Comparison of ENCODE assay signal across 8 mouse cellular contexts in genomic region chr1:134061915-134062314, GRCm38 (mm10). TPM values are rescaled to one million over a fixed set of nuclear protein-coding genes. Genes with fewer than 3 reads are reported as not detected.
DNase-seq lines count a peak whose midpoint lies in the region; ATAC-seq and TF ChIP-seq lines count a peak whose summit lies in the region.

No protein-coding gene starts in this region.

- H3K27ac ChIP-seq in lung, embryonic 15.5 days, result peak overlapping the region; percentile 99
- H3K27ac ChIP-seq in forebrain, embryonic 14.5 days (ENCODE audit: low read depth, low read length), result peak overlapping the region; percentile 97
- peak overlapping the region; percentile 99 for H3K27ac ChIP-seq in limb, embryonic 12.5 days
- H3K27ac ChIP-seq in small intestine, adult 2 months (ENCODE audit: insufficient read depth, low read depth, low read length), result peak overlapping the region; percentile 96

- no peak for ATAC-seq in lung, embryonic 15.5 days (ENCODE audit: borderline replicate concordance, extremely low read depth, low FRiP score, low TSS enrichment)
- ATAC-seq in forebrain, embryonic 14.5 days, result no peak
- ATAC-seq in limb, embryonic 12.5 days (ENCODE audit: insufficient number of reproducible peaks, insufficient read depth, low FRiP score, low TSS enrichment, low read depth), result no peak

- peaks cover 80% of the 10 kb centered on the region for H3K4me1 ChIP-seq in lung, embryonic 15.5 days
- H3K4me1 ChIP-seq in forebrain, embryonic 14.5 days (ENCODE audit: control insufficient read depth, insufficient read depth, low read length), result peaks cover 58% of the 10 kb centered on the region
- peaks cover 74% of the 10 kb centered on the region for H3K4me1 ChIP-seq in limb, embryonic 12.5 days (replicated peaks)
- H3K4me1 ChIP-seq in small intestine, adult 2 months (ENCODE audit: control insufficient read depth, insufficient read depth, insufficient read length, low read length), result peaks cover 66% of the 10 kb centered on the region

- no peak for TF ChIP-seq POLR2A in small intestine, adult 2 months (IDR thresholded peaks at IDR 0.05; ENCODE audit: low read depth, low read length)

- no peak overlapping the region for H3K4me3 ChIP-seq in lung, embryonic 15.5 days
- H3K4me3 ChIP-seq in forebrain, embryonic 14.5 days (ENCODE audit: low read depth, low read length), result no peak overlapping the region
- H3K4me3 ChIP-seq in limb, embryonic 12.5 days (replicated peaks), result no peak overlapping the region
- no peak overlapping the region for H3K4me3 ChIP-seq in small intestine, adult 2 months (ENCODE audit: low read depth, low read length)

- H3K27me3 ChIP-seq in lung, embryonic 15.5 days, result no peaks in the 10 kb centered on the region
- no peaks in the 10 kb centered on the region for H3K27me3 ChIP-seq in forebrain, embryonic 14.5 days (replicated peaks; ENCODE audit: control insufficient read depth, insufficient read depth, low read length)
- H3K27me3 ChIP-seq in limb, embryonic 12.5 days, result no peaks in the 10 kb centered on the region
- H3K27me3 ChIP-seq in small intestine, adult 2 months (ENCODE audit: control insufficient read depth, insufficient read depth, low read length), result no peaks in the 10 kb centered on the region

- WGBS in lung, embryonic 15.5 days, result 67% methylated on average over 3 of the region's 3 CpGs
- WGBS in forebrain, embryonic 14.5 days, result 23% methylated on average over 3 of the region's 3 CpGs
- WGBS in limb, embryonic 12.5 days, result 57% methylated on average over 3 of the region's 3 CpGs
- 86% methylated on average over 3 of the region's 3 CpGs for WGBS in small intestine, adult 2 months

- H3K4me2 ChIP-seq in lung, embryonic 15.5 days, result peak overlapping the region; percentile 70; the same call in 1 of the 2 replicates
- H3K4me2 ChIP-seq in forebrain, embryonic 14.5 days (ENCODE audit: low read length), result peak overlapping the region; percentile 57
- H3K4me2 ChIP-seq in limb, embryonic 12.5 days, result peak overlapping the region; percentile 66

- no peak for DNase-seq in lung, postnatal 36 days
- DNase-seq in forebrain, embryonic 14.5 days (ENCODE audit: low spot score), result no peak
- no peak for DNase-seq in layer of hippocampus, postnatal 14 days (ENCODE audit: low spot score in 2 of 2)
- DNase-seq in frontal cortex, postnatal 14 days (ENCODE audit: low spot score in 2 of 2), result no peak
- no peak for DNase-seq in kidney, postnatal 36 days

- TF ChIP-seq CTCF in small intestine, adult 2 months (IDR thresholded peaks at IDR 0.05; ENCODE audit: extremely low read depth, insufficient read length, insufficient replicate concordance, low read depth, low read length), result no peak

- no peak overlapping the region for H3K9ac ChIP-seq in lung, embryonic 15.5 days
- peak overlapping the region; percentile 55; the same call in 1 of the 2 replicates for H3K9ac ChIP-seq in forebrain, embryonic 14.5 days (ENCODE audit: low read length)
- no peak overlapping the region for H3K9ac ChIP-seq in limb, embryonic 12.5 days (replicated peaks)

- H3K36me3 ChIP-seq in lung, embryonic 15.5 days, result no peaks in the 10 kb centered on the region
- no peaks in the 10 kb centered on the region for H3K36me3 ChIP-seq in forebrain, embryonic 14.5 days (ENCODE audit: control insufficient read depth, insufficient read depth, low read length)
- no peaks in the 10 kb centered on the region for H3K36me3 ChIP-seq in limb, embryonic 12.5 days
- no peaks in the 10 kb centered on the region for H3K36me3 ChIP-seq in small intestine, adult 2 months (ENCODE audit: control insufficient read depth, insufficient read depth, low read length)

- H3K9me3 ChIP-seq in lung, embryonic 15.5 days, result no peaks in the 10 kb centered on the region
- no peaks in the 10 kb centered on the region for H3K9me3 ChIP-seq in forebrain, embryonic 14.5 days (replicated peaks; ENCODE audit: control insufficient read depth, low read length)
- H3K9me3 ChIP-seq in limb, embryonic 12.5 days, result no peaks in the 10 kb centered on the region

RNA-seq across cellular contexts. Expression of gene Btg2, which starts 17.0 kb away (rescaled TPM):
- polyA plus RNA-seq in lung, embryonic 15.5 days (2015; fragmentation: Nextera tagmentation; extraction: Ambion mirVana), result 111 and 115 TPM in 2 replicates
- 67.3 and 82.6 TPM in 2 replicates for polyA plus RNA-seq in forebrain, embryonic 14.5 days (2014; fragmentation: Nextera tagmentation; extraction: Ambion mirVana)
- 26.7 and 28.1 TPM in 2 replicates for polyA plus RNA-seq in limb, embryonic 12.5 days (2016; fragmentation: Nextera tagmentation; extraction: Ambion mirVana)
- 18.0 and 73.7 TPM in 2 replicates for polyA plus RNA-seq in small intestine, adult 2 months (2012; rRNA removed)
- total RNA-seq in layer of hippocampus, postnatal 14 days (2021), result 10 to 100 TPM; 14.1 to 19.2 TPM

RNA-seq across cellular contexts. Expression of gene Fmod, which starts 24.9 kb away (rescaled TPM):
- polyA plus RNA-seq in lung, embryonic 15.5 days (2015; fragmentation: Nextera tagmentation; extraction: Ambion mirVana), result 193 and 195 TPM in 2 replicates
- polyA plus RNA-seq in forebrain, embryonic 14.5 days (2014; fragmentation: Nextera tagmentation; extraction: Ambion mirVana), result 3.3 and 7.7 TPM in 2 replicates
- polyA plus RNA-seq in limb, embryonic 12.5 days (2016; fragmentation: Nextera tagmentation; extraction: Ambion mirVana), result 12.6 and 14.8 TPM in 2 replicates
- polyA plus RNA-seq in small intestine, adult 2 months (2012; rRNA removed), result 0.48 and 0.86 TPM in 2 replicates
- 1 to 10 TPM; 3.3 to 4.5 TPM for total RNA-seq in layer of hippocampus, postnatal 14 days (2021)

RNA-seq across cellular contexts. Expression of gene Chit1, which starts 49.1 kb away (rescaled TPM):
- polyA plus RNA-seq in lung, embryonic 15.5 days (2015; fragmentation: Nextera tagmentation; extraction: Ambion mirVana), result 0.19 and 0.35 TPM in 2 replicates
- polyA plus RNA-seq in forebrain, embryonic 14.5 days (2014; fragmentation: Nextera tagmentation; extraction: Ambion mirVana), result 0.13 TPM in 1 of 2 replicates, not detected in the other
- polyA plus RNA-seq in limb, embryonic 12.5 days (2016; fragmentation: Nextera tagmentation; extraction: Ambion mirVana), result not detected in 2 replicates
- 1.6 TPM in 1 of 2 replicates, not detected in the other for polyA plus RNA-seq in small intestine, adult 2 months (2012; rRNA removed)
- under 1 TPM in 1 of 2 experiments, not detected in 1; 0.39 TPM for total RNA-seq in layer of hippocampus, postnatal 14 days (2021)

Comparison
In these comparisons a context has a peak if more than half of its experiments do, and no peak if none do; other contexts are left out.
1. RNA of gene Fmod, which starts 24.9 kb away (polyA plus RNA-seq): 193 to 195 TPM in lung, embryonic 15.5 days; 12.6 to 14.8 TPM in limb, embryonic 12.5 days, 3.3 to 7.7 TPM in forebrain, embryonic 14.5 days and 0.48 to 0.86 TPM in small intestine, adult 2 months; every median in the first group is over 10 times any median in the second.
2. Peak in every context shown above with its lines, with median percentiles within 50 percentile points of each other: H3K27ac ChIP-seq and H3K4me2 ChIP-seq.